Mouse (Mus musculus): Measurements from ENCODE around the gene Tepsin.

The Tepsin gene

GRCm38 (mm10) chr11:120098588-120099511 is at the start of gene Tepsin, which contains the start of gene Ndufaf8:
Gene Tepsin, minus strand, starts transcription at chr11:120098731.
Gene Ndufaf8, plus strand, starts transcription at chr11:120098928.
- DNase-seq = peak; percentile 96 to 100

DNA sequence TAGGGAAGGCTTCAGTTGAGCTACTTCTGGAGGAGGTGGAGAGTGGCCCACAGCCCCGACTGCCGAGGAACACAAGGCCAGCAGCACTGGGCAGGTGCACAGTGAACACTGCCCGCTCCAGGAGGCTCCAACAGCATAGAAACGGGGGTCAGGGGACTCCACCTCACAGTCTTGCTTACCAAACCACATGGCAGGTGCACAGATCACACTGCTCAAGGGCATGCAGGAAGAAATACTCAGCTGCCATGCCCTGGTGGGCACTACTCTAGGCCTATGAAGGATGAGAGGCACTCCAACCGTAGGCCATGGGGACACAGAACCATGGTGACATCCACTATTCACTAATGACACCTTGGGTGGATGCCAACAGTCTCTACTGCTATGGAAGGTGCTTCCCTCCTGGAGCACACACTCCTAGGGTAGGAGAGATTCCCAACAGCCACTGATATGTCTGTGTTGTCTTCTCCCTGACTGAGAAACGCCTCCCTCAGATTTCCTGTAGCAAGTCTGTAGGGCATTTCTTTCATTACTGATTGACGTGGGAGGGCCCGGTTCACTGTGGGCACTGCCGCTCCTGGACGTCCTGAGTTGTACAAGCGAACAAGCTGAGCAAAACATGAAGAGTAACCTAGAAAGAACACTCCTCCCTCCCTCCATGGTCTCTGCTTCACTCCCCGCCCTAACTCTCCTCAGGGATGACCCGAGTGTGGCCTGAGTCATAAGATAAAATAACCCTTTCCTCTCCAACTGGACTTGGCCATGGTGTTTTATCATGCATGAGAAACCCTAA is 45.4 kb upstream of the Tepsin start:
- DNase-seq = no peak

DNA sequence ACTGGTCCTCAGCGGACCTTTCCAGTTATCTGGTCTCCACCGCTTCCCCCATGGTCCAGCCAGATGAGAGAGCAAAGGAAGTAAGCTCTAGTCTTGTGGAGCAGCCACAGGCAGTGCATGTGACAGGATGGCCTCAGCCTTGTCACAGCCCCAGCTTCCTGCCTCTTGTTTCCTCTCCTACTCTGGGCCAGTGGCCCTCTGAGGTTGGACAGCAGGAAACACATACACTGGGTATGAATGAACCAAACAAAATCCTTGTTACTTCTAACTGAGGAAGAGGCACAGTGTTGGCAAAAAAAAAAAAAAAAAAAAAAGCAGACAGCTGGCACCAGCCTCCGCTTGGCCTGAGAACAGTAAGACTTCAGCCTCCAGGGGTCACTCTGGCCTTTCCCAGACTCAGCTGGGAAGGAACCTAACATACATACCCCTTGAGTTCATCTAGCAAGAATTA is 44.1 kb upstream of the Tepsin start:
- DNase-seq = peak in 1 of 2 experiments; percentile 33

DNA sequence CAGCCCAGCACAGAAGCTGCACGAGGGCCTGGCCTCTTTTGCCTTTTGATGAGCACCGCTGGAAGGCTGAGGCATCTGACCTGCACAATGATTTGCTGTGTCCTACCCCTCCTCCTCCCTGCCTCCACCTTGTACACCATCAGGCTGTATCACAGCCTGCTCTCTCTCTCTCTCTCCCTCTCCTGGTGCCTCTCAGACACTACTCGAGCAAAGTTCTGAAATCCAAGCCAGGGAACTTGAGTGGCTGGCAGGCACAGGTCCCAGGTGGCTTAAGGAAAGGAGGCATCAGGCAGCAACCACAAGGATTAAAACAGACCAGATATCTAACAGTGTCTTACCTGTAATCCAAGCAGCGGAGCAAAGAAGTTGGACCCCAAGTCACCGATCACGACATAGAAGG is 41.7 kb upstream of the Tepsin start:
- no peak for DNase-seq

DNA sequence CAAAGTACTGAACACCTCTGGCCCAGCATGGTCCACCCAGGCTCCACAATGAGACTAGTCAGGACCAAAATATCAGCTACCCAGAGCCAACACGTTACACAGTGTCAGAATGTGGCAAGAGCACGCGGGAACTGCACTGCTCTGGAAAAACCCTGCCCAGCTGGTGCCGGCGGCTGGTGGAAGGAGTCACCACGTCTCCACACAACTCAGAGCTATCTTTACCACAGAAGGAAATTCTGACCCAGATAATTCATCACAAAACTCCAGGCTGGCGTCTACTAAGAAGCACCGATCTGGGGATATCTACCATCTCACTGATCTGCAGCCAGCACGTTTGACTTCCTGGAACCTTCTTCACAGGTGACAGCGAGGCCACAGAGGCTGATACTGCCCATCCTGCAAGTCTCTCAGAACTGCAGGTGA is 40.8 kb upstream of the Tepsin start:
- DNase-seq = no peak

- DNase-seq = no peak
Measured at GRCm38 (mm10) chr11:120137625-120138004, 39.1 kb upstream of the Tepsin start.

GRCm38 (mm10) chr11:120136796-120137624 is 38.5 kb upstream of the Tepsin start:
- no peak for DNase-seq

- DNase-seq = no peak
Measured at GRCm38 (mm10) chr11:120136195-120136594, 37.7 kb upstream of the Tepsin start.

DNA sequence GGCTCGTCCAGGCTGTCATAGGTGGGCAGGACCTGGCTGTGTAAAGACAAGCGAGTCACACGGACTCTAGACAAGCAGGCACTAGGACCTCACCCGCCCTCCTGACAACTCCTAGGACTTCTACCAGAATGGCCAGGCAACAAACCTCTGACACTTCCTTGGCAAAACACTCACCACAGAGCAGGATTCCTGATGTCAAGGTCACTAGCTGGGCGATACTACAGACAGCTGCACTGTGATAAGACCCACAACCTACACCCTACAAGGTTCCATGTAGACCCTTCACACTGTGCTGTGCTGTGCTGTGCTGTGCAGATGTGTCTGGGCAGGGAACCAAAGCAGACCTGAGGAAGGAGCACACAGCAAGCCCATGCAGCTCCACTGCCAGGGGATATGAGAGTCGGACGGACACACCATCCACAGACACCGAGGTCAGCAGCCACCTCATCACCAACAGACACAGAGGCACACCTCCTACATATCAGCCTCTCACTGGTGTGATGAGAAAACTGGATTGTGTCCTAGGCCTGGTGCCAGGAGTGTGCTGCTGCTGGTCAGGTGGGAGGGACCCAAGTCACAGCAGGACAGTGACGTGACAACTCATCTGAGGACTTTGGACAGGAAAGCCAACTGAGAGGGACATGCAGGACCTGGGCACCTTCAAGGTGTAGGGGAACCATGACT is 36.5 kb upstream of the Tepsin start:
- DNase-seq = no peak

GRCm38 (mm10) chr11:120134148-120134547 is 35.6 kb upstream of the Tepsin start:
- no peak for DNase-seq

DNA sequence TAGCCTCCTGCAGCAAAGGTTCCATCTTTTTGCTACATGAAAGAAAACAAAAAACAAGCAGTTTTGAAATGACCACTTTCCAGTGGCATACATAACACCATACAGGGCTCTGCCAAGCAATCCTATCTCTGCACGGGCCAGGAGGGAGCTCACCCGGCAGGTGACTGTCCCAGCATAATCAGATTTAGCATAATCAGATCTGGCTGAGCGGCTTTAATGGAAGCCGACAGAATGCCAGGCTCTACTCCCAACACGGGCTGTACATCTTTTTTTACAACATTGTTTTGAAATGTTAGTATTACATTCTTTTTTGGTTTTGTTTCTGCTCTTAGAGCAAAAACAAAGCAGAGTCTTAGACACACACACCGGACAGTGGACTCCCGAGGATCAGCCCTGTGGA is 30.8 kb upstream of the Tepsin start:
- no peak for DNase-seq

- no peak for DNase-seq
Measured at GRCm38 (mm10) chr11:120126845-120127244, 28.3 kb upstream of the Tepsin start.

GRCm38 (mm10) chr11:120122126-120122525 is 23.6 kb upstream of the Tepsin start:
- DNase-seq = peak; percentile 41 to 50

DNA sequence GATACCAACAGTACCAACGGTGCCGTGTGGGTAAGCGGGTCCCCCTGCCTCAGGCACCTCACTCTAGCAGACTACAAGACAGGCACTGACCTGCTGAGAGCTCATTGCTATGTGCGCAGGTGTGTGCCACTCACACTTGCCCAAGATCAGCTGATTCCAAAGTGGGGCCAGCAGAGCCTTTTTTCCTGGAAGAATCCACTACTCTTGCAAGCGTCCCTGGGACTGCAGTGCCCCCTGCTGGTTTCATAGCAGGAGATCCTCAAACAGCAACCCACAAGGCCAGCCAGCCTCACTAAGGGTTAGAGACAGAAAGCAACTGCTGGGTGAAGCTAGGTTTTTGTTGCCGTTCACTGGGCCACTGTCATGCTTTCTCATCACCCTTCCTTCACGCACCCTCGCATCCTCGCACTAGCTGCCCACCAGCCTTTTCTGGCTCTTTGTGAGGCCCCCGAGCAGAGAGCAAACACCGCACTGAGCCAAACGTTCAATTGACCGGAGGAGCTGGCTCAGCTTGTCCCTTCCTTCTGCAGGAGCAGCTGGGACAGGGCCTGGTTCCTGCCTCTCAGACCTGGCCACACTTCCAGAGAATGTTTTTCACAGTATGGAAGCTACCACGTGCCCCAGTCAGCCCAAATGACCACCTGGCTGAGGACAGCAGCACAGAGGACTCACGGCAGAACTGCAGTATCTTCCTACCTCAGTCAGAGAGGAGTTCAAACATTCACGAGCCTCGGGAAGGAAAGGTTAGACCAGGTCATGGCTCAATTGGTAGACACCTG is 22.3 kb upstream of the Tepsin start:
- peak; percentile 74 to 84 for DNase-seq

GRCm38 (mm10) chr11:120119936-120120541 is 21.5 kb upstream of the Tepsin start:
- peak; percentile 28 to 40 for DNase-seq

- DNase-seq = no peak
Measured at GRCm38 (mm10) chr11:120119108-120119507, 20.6 kb upstream of the Tepsin start.

DNA sequence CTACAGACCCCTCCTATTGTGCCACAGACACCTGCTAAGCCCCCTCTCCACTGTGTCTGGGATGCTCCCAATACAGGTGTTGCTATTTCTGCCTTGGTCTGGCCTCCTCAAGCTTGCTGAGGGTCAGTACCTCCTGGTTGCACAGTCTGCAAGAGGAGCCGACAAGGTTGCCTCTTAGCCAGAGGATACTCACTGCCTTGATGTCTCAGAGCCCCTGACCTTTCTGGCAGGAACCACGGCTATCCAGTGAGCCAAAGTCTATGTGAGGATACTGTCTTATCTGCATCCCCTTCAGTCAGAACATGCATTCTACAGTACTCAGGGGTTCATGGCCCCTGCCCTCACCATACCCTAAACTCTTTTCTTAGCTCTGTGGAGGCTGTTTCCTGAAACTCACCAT is 19.1 kb upstream of the Tepsin start:
- no peak for DNase-seq

DNA sequence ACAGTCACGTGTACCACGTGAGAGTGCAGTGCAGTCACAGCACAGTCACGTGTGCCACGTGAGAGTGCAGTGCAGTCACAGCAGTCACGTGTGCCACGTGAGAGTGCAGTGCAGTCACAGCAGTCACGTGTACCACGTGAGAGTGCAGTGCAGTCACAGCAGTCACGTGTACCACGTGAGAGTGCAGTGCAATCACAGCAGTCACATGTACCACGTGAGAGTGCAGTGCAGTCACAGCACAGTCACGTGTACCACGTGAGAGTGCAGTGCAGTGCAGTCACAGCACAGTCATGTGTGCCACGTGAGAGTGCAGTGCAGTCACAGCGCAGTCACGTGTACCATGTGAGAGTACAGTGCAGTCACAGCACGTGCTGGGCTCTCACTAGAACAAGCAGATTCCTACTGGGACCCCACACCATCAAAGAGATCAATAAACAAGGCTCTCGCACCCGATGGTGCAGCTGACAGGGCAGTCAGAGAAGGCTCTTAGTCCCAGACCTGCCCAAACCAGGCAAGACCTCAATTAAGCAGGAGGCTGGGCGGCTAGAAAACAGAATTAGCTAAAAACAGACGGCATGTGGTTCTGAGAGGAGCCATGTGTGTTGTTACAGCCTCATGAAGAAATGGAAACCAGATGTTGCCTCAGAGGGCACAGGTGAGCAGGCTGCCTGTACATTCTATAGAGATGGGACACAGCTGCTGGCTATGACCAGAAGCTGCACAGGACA is 16.1 kb upstream of the Tepsin start:
- DNase-seq = no peak

GRCm38 (mm10) chr11:120112136-120112535 is 13.6 kb upstream of the Tepsin start:
- peak; percentile 60 to 65 for DNase-seq

DNA sequence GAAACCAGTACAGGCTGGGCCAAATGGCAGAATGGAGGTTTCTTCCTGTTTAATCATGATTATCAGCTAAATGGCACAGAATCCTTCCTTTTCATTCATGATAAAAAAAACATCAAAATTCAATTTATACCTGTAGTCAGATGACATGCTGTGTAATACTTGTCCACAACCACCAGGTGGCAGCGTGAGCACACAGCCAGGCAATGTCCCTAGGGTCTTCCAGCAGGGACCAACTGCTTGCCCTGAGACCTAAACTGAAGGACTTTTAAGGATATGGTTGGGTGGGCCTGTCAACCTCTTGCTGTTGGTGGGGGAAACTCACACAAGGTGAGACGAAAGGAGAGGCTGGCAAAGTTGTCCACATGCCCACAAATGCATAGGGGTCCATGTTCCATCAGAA is 12.5 kb upstream of the Tepsin start:
- peak; percentile 71 to 81 for DNase-seq
